Mouse (Mus musculus): ENCODE results near the gene Rnf224. TPM values are rescaled to one million over a fixed set of nuclear protein-coding genes. Genes with fewer than 3 reads are reported as not detected.
A peak's percentile ranks its signal among the peaks of the same experiment; 100 is the strongest.
"Not testable (repeated sequence)": the region's sequence is repeated elsewhere in the genome, so short reads cannot be mapped to it uniquely, and the experiment has no call there.

Gene Rnf224
- total RNA-seq, 2 experiments from 2014 or later: not detected

DNA sequence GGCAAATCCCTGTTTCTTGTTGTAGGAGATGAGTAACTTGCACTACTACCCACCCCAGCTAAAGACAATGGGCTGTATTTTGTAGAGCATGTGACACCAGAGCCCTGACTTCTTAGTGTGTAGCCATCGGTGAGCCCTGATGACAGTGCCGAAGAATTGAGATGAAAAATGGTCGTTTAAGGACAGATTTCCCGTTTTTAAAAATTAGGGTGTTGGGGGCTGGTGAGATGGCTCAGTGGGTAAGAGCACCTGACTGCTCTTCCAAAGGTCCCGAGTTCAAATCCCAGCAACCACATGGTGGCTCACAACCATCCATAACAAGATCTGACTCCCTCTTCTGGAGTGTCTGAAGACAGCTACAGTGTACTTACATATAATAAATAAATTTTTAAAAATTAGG is 20.7 kb upstream of the Rnf224 start:
- ATAC-seq (replicated peaks; ENCODE audit: poor library complexity, severe bottlenecking): not testable (repeated sequence)

GRCm38 (mm10) chr2:25256443-25257109 is 20.0 kb upstream of the Rnf224 start:
- ATAC-seq (replicated peaks; ENCODE audit: poor library complexity, severe bottlenecking): peak; percentile 62

DNA sequence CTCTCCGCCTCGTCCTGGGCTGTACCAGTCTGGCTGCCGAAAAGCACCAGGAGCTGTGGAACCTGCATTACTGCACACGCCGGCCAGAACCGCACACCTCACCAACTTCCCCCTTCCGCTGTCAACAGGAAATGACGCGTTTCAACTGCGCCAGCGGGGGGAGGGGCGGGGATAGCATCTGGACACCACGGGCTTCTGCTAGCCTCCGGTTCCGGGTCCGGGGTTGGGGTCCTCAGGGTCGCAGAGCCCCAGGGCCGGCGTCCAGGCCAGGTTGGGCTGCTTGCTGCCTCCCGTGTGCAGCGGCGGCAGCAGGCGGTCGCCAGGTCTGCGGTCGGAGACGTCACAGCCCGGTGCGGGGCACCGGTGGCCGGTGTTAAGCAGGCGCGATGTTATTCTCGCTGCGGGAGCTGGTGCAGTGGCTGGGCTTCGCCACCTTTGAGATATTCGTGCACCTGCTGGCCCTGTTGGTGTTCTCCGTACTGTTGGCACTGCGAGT is 18.7 kb upstream of the Rnf224 start, which contains the start of gene Tmem203:
Tmem203 (plus strand) TSS at position 156 of the 496 bp plus-strand sequence.
- ATAC-seq (replicated peaks; ENCODE audit: poor library complexity, severe bottlenecking): peak; percentile 91

DNA sequence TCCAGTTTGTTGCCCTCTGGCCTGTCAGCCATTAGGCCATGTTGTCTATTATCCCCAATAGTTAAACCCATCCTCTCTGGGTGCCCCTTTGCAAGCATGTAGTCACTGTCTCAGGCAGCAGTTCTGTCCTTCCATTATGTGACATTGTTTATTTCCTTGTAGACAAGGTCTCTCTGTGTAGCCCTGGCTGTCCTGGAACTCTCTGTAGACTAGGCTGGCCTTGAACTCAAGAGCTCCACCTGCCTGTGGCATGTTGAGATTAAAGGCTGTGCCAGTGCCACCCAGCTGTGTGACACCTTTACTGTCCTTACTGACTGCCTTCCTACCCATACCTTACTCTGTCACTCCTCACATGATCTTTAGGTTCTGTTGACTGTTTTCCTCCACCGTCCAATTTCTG is 15.7 kb upstream of the Rnf224 start:
- no peak for ATAC-seq (replicated peaks; ENCODE audit: poor library complexity, severe bottlenecking)

DNA sequence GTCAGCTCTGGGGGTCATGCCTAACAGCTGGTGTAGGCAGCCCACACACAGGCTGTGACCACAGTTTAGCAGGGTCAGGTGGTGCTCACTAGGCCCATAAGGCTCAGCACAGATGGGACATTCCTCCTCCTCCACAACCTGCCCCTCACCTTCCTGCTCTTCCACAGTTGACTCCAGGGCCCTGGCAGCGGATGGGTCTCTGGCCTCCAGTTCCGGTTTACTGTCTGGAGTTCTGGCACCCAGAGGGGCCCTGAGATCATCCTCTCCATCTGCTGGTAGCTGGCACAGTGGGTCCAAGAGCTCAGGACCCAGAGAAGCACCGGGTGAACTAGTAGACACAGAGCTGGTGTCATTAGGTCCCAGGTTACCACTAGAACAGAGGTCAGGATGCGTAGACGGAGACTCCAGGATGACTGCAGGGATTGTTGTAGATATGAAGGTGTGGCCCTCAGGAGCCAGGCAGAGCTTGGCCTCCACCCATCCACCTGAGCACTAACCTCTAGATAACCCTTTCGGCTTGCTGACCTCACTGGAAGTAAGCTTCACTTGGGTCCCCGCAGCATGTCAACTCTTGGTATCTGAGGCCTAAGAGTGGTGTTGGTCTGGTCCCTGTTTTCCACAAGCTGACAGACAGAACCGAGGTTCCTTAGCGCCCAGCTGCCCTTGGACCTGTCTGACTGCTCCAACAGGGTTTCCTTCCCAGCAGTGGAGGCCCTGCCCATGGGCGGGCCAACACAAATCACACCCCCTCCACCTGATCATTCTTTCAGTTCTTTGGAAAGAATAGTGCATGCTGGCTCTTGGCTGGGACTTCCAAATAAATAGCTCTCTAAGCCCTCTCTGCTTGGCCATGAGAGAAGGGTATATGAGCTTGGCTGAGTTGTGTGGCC is 9.8 kb upstream of the Rnf224 start, which contains the start of gene AL732309.1:
AL732309.1 (minus strand) TSS at position 681 of the 890 bp plus-strand sequence.
- no peak for ATAC-seq (replicated peaks; ENCODE audit: poor library complexity, severe bottlenecking)

GRCm38 (mm10) chr2:25244144-25244543 is 7.6 kb upstream of the Rnf224 start:
- ATAC-seq (replicated peaks; ENCODE audit: poor library complexity, severe bottlenecking): no peak

DNA sequence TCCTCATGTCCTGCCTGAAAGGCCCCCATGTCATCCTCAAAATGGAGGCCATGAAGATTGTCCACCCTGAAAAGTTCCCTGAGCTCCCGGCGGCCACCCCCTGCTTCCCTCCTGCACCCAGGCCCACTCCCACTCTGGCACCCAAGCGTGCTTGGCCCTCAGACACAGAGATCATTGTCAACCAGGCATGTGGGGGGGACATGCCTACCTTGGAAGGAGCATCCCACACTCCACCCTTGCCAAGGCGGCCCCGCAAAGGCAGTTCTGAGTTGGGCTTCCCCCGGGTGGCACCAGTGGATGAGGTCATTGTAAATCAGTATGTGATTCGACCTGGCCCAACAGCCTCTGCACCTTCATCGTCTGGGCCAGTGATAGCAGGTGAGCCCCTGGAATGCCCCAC is 6.8 kb upstream of the Rnf224 start:
- ATAC-seq (replicated peaks; ENCODE audit: poor library complexity, severe bottlenecking): no peak

DNA sequence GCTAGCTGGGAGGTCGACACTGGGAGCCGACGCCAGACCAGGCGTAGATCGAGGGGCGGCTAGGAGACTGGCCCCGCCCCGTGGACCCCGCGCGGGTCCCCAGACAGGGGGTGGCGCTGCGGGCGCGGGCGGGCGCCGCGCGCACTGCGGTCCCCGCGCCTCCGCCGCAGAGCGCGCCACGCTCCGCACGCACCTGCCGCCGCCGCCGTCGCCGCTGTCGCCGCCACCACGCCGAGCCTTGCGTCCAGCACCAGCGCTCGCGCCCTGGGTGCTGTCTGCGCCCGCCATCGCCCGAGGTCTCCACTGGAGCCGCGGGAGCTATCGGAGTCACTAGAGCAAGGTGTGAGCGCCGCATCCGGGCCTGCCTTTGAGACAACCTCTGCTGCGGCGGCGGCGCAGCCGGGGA is 5.5 kb upstream of the Rnf224 start, which contains the start of the genes Rnf208 and Cysrt1:
Rnf208 (plus strand) TSS at position 155 of the 406 bp plus-strand sequence.
Cysrt1 (minus strand) TSS at position 352 of the 406 bp plus-strand sequence.
- ATAC-seq (replicated peaks; ENCODE audit: poor library complexity, severe bottlenecking): no peak

DNA sequence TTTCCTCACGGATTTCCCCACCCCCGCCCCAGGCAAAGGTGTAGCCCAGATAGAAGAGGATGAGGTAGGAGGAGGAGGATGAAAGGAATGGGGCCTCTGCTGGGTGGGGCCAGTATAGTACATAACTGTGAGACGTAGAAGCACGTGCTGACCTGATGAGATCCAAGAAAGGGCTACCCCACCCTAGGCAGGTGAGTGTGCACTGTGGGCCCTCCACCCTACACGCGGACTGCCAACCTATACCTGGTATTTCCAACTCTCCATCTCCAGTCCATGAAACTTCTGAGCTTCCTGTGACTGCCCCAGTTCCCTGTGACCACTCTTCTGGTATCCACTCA is 4.8 kb upstream of the Rnf224 start:
- no peak for ATAC-seq (replicated peaks; ENCODE audit: poor library complexity, severe bottlenecking)

DNA sequence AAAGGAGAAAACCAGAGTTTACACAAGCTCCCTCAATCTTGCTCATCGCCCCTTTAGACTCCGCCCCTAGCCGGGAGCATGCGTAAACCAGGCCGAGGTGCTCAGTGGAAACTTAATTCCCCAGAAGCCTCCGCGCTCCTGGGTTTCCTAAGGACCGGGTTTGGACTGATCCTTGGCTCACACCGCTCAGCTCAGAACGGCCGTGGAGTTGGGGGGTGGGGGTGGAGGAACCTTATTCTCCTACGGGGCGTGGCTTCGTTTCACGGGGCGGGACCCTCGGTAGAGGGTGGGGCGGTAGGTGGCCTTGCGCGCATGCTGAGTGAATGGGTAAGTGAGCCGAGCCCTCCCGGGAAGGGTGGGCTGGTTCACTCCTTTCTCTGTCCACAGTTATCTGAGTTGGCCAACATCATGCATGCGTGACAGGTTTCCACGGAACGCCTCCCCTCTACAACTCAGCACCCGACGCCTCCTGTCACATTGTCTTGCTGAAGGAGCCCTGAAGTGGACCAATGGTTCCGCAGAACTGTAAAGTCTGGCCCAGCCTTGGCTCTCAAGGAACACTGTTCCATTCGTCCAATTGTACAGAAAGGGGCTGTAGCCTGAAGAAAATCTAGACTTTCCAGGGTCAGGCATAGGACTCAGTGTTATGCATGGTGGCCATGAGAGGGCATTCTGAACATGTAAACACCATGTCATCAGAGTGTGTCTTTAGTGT is 4.3 kb upstream of the Rnf224 start:
- ATAC-seq (replicated peaks; ENCODE audit: poor library complexity, severe bottlenecking): peak; percentile 82

- ATAC-seq (replicated peaks; ENCODE audit: poor library complexity, severe bottlenecking): no peak
These were observed 3.7 kb upstream of the Rnf224 start for GRCm38 (mm10) chr2:25240310-25240709.

DNA sequence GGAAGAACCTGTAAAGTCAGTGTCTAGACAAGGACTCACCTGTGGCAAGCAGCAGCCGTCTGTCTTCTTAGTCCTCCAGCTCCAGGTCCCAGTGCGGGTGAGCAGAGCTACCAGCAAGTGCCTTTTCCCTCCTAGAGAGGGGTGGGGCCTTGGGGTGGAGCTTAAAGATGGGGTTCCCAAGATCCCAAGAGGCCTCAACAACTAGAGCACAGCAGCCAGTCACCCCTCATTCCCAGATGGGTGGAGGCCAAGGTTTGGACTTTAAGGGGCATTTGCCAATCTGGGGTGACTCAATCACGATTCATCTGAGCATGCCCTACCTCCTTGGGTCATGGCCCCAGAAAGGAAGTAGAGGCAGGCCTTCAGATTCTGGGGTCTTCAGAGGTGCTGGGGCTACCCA is 3.2 kb upstream of the Rnf224 start:
- no peak for ATAC-seq (replicated peaks; ENCODE audit: poor library complexity, severe bottlenecking)

DNA sequence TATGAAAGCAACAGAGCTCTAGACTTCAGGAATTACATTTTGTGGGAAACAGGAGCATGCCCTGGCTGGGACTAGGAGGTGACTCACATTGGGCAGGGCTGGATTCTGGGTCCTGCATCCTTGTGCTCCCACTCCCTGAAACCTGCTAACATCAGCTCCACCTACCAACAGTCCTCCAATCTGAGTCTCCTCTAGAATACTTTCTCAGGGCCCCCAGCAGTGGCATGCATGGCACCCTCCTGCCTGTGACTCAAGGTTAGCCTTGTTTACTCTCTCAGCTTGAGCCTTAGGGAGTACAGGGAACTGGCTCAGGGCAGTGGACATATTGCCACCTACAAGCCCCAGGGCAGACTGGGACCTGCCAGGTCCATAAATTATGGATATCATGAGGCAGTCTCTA is 1.5 kb upstream of the Rnf224 start:
- ATAC-seq (replicated peaks; ENCODE audit: poor library complexity, severe bottlenecking): no peak

DNA sequence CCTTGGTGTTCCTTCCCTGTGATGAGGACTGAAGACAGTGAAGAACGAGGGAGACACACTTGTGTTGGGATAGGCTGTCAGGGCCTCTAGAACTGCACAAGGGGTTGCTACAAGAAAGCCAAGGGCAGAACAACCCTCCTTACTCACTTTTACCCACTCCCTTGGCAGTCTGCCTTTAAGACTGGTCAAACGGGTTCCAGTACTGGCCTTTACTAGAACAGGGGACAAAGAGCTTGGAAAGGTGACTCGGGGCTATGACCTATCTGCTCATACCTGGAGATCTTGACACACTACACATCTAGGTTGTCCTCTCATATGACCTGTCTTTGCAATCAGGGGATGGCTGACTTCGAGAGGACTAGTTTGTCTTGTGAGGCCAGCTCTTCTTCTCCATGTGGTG is 935 bp upstream of the Rnf224 start:
- ATAC-seq (replicated peaks; ENCODE audit: poor library complexity, severe bottlenecking): no peak

GRCm38 (mm10) chr2:25234551-25235220 is 1.9 kb downstream of the Rnf224 start:
- ATAC-seq (replicated peaks; ENCODE audit: poor library complexity, severe bottlenecking): no peak

DNA sequence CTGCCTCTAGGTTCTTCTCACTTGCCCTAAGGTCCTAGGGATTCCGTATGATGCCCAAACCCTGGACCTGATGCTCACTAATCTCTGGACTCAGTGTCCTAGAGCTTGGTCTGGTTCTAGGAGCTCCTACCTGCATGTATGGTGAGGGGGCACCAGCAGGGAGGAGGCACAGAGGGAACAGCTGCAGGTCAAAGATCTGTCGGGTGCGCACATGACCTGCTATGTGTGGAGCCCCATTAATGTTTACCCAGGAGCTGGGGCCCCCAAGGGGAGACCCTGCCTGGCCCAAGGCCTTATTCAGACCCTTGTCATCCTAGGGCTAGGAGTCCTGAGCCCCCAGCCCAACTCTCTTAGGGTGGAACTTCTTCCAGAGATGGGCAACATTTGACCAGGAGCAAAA is 2.5 kb downstream of the Rnf224 start, which contains the start of gene Slc34a3:
Slc34a3 (minus strand) TSS at position 315 of the 400 bp plus-strand sequence.
- ATAC-seq (replicated peaks; ENCODE audit: poor library complexity, severe bottlenecking): no peak

DNA sequence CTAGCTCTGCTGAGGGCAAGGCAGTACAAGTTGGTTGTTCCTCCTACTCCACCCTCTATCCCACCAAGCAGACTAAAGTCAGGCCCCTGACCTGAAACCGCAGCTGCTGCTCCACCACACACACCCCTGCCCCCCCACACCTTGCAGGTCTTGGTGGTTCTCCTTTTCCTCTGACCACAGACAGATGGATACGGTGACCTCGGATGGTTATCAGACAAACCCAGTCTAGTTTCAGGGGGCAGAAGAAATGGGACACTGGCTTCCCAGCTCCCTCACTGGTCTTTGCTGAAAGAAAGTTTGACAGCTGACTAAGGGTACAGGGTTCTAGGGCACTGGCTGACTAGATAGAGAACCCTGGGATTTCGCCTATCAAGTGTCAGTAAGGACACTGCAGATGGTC is 3.2 kb downstream of the Rnf224 start:
- ATAC-seq (replicated peaks; ENCODE audit: poor library complexity, severe bottlenecking): peak; percentile 60

DNA sequence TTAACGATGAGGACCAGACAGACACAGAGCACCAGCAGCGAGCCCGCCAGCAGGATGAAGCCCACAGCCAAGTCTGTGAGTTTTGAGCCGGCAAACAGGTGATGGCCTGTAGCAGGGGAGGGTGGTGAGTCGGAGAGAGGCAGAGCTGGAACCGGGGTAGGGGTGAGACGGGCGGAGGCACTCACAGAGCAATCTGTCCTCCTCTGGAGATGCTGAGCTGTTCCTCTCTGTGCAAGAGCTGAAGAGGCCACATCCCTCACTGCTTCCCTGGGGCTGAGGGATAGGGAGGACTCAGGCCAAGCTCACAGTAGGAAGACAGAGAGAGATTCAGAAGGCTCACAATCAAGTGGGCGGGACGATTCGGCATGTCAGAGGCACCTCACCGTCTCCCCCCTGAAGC is 5.5 kb downstream of the Rnf224 start:
- ATAC-seq (replicated peaks; ENCODE audit: poor library complexity, severe bottlenecking): no peak

GRCm38 (mm10) chr2:25230581-25230980 is 6.0 kb downstream of the Rnf224 start:
- no peak for ATAC-seq (replicated peaks; ENCODE audit: poor library complexity, severe bottlenecking)

- no peak for ATAC-seq (replicated peaks; ENCODE audit: poor library complexity, severe bottlenecking)
These were observed 7.0 kb downstream of the Rnf224 start for GRCm38 (mm10) chr2:25229582-25229981.
